Mouse (Mus musculus): ENCODE results near the gene Wfdc5. TPM values are rescaled to one million over a fixed set of nuclear protein-coding genes. Genes with fewer than 3 reads are reported as not detected.
A peak's percentile ranks its signal among the peaks of the same experiment; 100 is the strongest.

Gene Wfdc5
- polyA plus RNA-seq, 1 experiment: not detected

- H3K4me1 ChIP-seq (ENCODE audit: control insufficient read depth, insufficient read depth, low read length): no peaks in the 10 kb centered on the region
- no peak overlapping the region for H3K4me3 ChIP-seq (ENCODE audit: insufficient read depth, low read length)
- no peak for TF ChIP-seq POLR2A (IDR thresholded peaks at IDR 0.05; ENCODE audit: borderline replicate concordance, low read depth, low read length)
- TF ChIP-seq CTCF (IDR thresholded peaks at IDR 0.05; ENCODE audit: low read depth, low read length): no peak
- H3K27ac ChIP-seq (ENCODE audit: insufficient read depth, low read depth, low read length): no peak overlapping the region
Observed at GRCm38 (mm10) chr2:164195971-164196699, 13.6 kb upstream of the Wfdc5 start.

- no peak overlapping the region for H3K4me3 ChIP-seq (ENCODE audit: insufficient read depth, low read length)
- no peak overlapping the region for H3K27ac ChIP-seq (ENCODE audit: insufficient read depth, low read depth, low read length)
- no peaks in the 10 kb centered on the region for H3K4me1 ChIP-seq (ENCODE audit: control insufficient read depth, insufficient read depth, low read length)
- TF ChIP-seq POLR2A (IDR thresholded peaks at IDR 0.05; ENCODE audit: borderline replicate concordance, low read depth, low read length) (no peak), CTCF (IDR thresholded peaks at IDR 0.05; ENCODE audit: low read depth, low read length) (no peak)
Observed at GRCm38 (mm10) chr2:164194959-164195630, 12.6 kb upstream of the Wfdc5 start.

- H3K27ac ChIP-seq (ENCODE audit: insufficient read depth, low read depth, low read length): no peak overlapping the region
- H3K4me1 ChIP-seq (ENCODE audit: control insufficient read depth, insufficient read depth, low read length): no peaks in the 10 kb centered on the region
- H3K4me3 ChIP-seq (ENCODE audit: insufficient read depth, low read length): no peak overlapping the region
- no peak for TF ChIP-seq CTCF (IDR thresholded peaks at IDR 0.05; ENCODE audit: low read depth, low read length)
- TF ChIP-seq POLR2A (IDR thresholded peaks at IDR 0.05; ENCODE audit: borderline replicate concordance, low read depth, low read length): no peak
Observed at GRCm38 (mm10) chr2:164192279-164192678, 9.7 kb upstream of the Wfdc5 start.

GRCm38 (mm10) chr2:164190576-164190975 lies 8.0 kb upstream of the Wfdc5 start, which contains the start of gene Wfdc12:
Wfdc12 (minus strand) TSS chr2:164190608.
- Histone ChIP-seq H3K4me3 (ENCODE audit: insufficient read depth, low read length) (no peak within 1 kb of the TSS), H3K4me1 (ENCODE audit: control insufficient read depth, insufficient read depth, low read length) (no peaks in the 10 kb centered on the region), H3K27ac (ENCODE audit: insufficient read depth, low read depth, low read length) (no peak within 1 kb of the TSS)
- no peak for TF ChIP-seq CTCF (IDR thresholded peaks at IDR 0.05; ENCODE audit: low read depth, low read length)
- TF ChIP-seq POLR2A (IDR thresholded peaks at IDR 0.05; ENCODE audit: borderline replicate concordance, low read depth, low read length): no peak

- TF ChIP-seq POLR2A (IDR thresholded peaks at IDR 0.05; ENCODE audit: borderline replicate concordance, low read depth, low read length): no peak
- peak; percentile 47 for TF ChIP-seq CTCF (IDR thresholded peaks at IDR 0.05; ENCODE audit: low read depth, low read length)
- Histone ChIP-seq H3K27ac (ENCODE audit: insufficient read depth, low read depth, low read length) (no peak overlapping the region), H3K4me1 (ENCODE audit: control insufficient read depth, insufficient read depth, low read length) (no peaks in the 10 kb centered on the region), H3K4me3 (ENCODE audit: insufficient read depth, low read length) (no peak overlapping the region)
Observed at GRCm38 (mm10) chr2:164188722-164189121, 6.2 kb upstream of the Wfdc5 start.

GRCm38 (mm10) chr2:164184145-164184719 lies 1.7 kb upstream of the Wfdc5 start:
- H3K27ac ChIP-seq (ENCODE audit: insufficient read depth, low read depth, low read length): no peak overlapping the region
- H3K4me3 ChIP-seq (ENCODE audit: insufficient read depth, low read length): no peak overlapping the region
- no peaks in the 10 kb centered on the region for H3K4me1 ChIP-seq (ENCODE audit: control insufficient read depth, insufficient read depth, low read length)
- TF ChIP-seq CTCF (IDR thresholded peaks at IDR 0.05; ENCODE audit: low read depth, low read length): no peak
- TF ChIP-seq POLR2A (IDR thresholded peaks at IDR 0.05; ENCODE audit: borderline replicate concordance, low read depth, low read length): no peak

- Histone ChIP-seq H3K4me3 (ENCODE audit: insufficient read depth, low read length) (no peak overlapping the region), H3K27ac (ENCODE audit: insufficient read depth, low read depth, low read length) (no peak overlapping the region), H3K4me1 (ENCODE audit: control insufficient read depth, insufficient read depth, low read length) (no peaks in the 10 kb centered on the region)
- TF ChIP-seq POLR2A (IDR thresholded peaks at IDR 0.05; ENCODE audit: borderline replicate concordance, low read depth, low read length) (no peak), CTCF (IDR thresholded peaks at IDR 0.05; ENCODE audit: low read depth, low read length) (no peak)
Observed at GRCm38 (mm10) chr2:164183340-164183739, 798 bp upstream of the Wfdc5 start.

GRCm38 (mm10) chr2:164180770-164181169 lies 1.8 kb downstream of the Wfdc5 start:
- Histone ChIP-seq H3K4me1 (ENCODE audit: control insufficient read depth, insufficient read depth, low read length) (no peaks in the 10 kb centered on the region), H3K4me3 (ENCODE audit: insufficient read depth, low read length) (no peak overlapping the region), H3K27ac (ENCODE audit: insufficient read depth, low read depth, low read length) (no peak overlapping the region)
- TF ChIP-seq POLR2A (IDR thresholded peaks at IDR 0.05; ENCODE audit: borderline replicate concordance, low read depth, low read length) (no peak), CTCF (IDR thresholded peaks at IDR 0.05; ENCODE audit: low read depth, low read length) (no peak)

GRCm38 (mm10) chr2:164180124-164180523 lies 2.4 kb downstream of the Wfdc5 start:
- H3K4me3 ChIP-seq (ENCODE audit: insufficient read depth, low read length): no peak overlapping the region
- TF ChIP-seq CTCF (IDR thresholded peaks at IDR 0.05; ENCODE audit: low read depth, low read length) (peak; percentile 67), POLR2A (IDR thresholded peaks at IDR 0.05; ENCODE audit: borderline replicate concordance, low read depth, low read length) (no peak)
- H3K27ac ChIP-seq (ENCODE audit: insufficient read depth, low read depth, low read length): no peak overlapping the region
- no peaks in the 10 kb centered on the region for H3K4me1 ChIP-seq (ENCODE audit: control insufficient read depth, insufficient read depth, low read length)

- no peak overlapping the region for H3K4me3 ChIP-seq (ENCODE audit: insufficient read depth, low read length)
- no peaks in the 10 kb centered on the region for H3K4me1 ChIP-seq (ENCODE audit: control insufficient read depth, insufficient read depth, low read length)
- H3K27ac ChIP-seq (ENCODE audit: insufficient read depth, low read depth, low read length): no peak overlapping the region
- no peak for TF ChIP-seq POLR2A (IDR thresholded peaks at IDR 0.05; ENCODE audit: borderline replicate concordance, low read depth, low read length)
- no peak for TF ChIP-seq CTCF (IDR thresholded peaks at IDR 0.05; ENCODE audit: low read depth, low read length)
Observed at GRCm38 (mm10) chr2:164177831-164178230, 4.7 kb downstream of the Wfdc5 start.
